ENCODE assay signal across 27 mouse cellular contexts in the genomic region with DNA sequence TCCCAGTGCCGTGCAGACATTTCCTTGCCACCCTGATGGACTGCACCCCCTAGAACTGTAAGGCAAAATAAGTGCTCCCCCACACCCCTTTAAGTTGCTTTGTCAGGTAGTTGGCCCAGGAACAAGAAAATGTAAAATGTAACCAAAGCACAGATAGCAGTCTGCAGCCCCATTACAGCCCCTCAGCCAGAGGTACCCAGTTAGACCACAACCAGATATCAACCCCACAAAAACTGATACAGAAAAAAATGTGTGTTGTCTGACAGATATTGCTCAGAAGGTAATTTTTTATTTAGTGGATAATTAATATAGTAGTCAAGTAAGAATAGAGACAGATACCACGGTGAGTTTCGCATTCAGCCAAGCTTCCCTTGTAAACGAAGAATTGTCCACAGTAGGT.
"Had no signal": no experiment of that assay in that cellular context is flagged by ENCODE, and none has a peak within 500 bp of the region (broad histone marks: within the 10 kb centered on the region; RNA-seq: fewer than 3 reads in every experiment).

No protein-coding gene starts in this region.

- H3K9me3 ChIP-seq: limb, embryonic 10.5 days; limb, embryonic 12.5 days; limb, embryonic 13.5 days; limb, embryonic 15.5 days; liver, embryonic 12.5 days; liver, embryonic 13.5 days; liver, embryonic 15.5 days; lung, embryonic 15.5 days; midbrain, embryonic 10.5 days; midbrain, embryonic 12.5 days; midbrain, embryonic 13.5 days; midbrain, embryonic 15.5 days had no signal

- H3K36me3 ChIP-seq: limb, embryonic 10.5 days; limb, embryonic 12.5 days; limb, embryonic 13.5 days; limb, embryonic 15.5 days; liver, embryonic 12.5 days; liver, embryonic 13.5 days; liver, embryonic 15.5 days; lung, embryonic 15.5 days; midbrain, embryonic 10.5 days; midbrain, embryonic 12.5 days; midbrain, embryonic 13.5 days; midbrain, embryonic 15.5 days had no signal

- H3K4me1 ChIP-seq: limb, embryonic 10.5 days; limb, embryonic 12.5 days; limb, embryonic 13.5 days; limb, embryonic 15.5 days; liver, embryonic 12.5 days; liver, embryonic 13.5 days; liver, embryonic 15.5 days; lung, embryonic 15.5 days; midbrain, embryonic 10.5 days; midbrain, embryonic 12.5 days; midbrain, embryonic 13.5 days; midbrain, embryonic 15.5 days had no signal

- H3K9ac ChIP-seq: limb, embryonic 12.5 days; limb, embryonic 13.5 days; limb, embryonic 15.5 days; liver, embryonic 12.5 days; liver, embryonic 13.5 days; liver, embryonic 14.5 days; liver, embryonic 15.5 days; liver, postnatal 0 days; lung, embryonic 14.5 days; lung, embryonic 15.5 days; midbrain, embryonic 12.5 days; midbrain, embryonic 13.5 days; midbrain, embryonic 15.5 days had no signal

- H3K27ac ChIP-seq: limb, embryonic 10.5 days; limb, embryonic 12.5 days; limb, embryonic 13.5 days; limb, embryonic 15.5 days; liver, embryonic 12.5 days; liver, embryonic 13.5 days; liver, embryonic 14.5 days; liver, embryonic 15.5 days; lung, embryonic 15.5 days; macrophage; midbrain, embryonic 10.5 days; midbrain, embryonic 12.5 days; midbrain, embryonic 13.5 days; midbrain, embryonic 15.5 days had no signal

- DNase-seq: left cerebral cortex, postnatal 4 days; liver; liver, embryonic 13.5 days; liver, postnatal 0 days; lung, adult 18-20 months; lung, adult 2 months; lung, embryonic 14.5 days; lung, postnatal 10 days; lung, postnatal 14 days; lung, postnatal 36 days; lung, postnatal 4 days; midbrain, embryonic 14.5 days had no signal

- H3K4me3 ChIP-seq: limb, embryonic 10.5 days; limb, embryonic 12.5 days; limb, embryonic 13.5 days; limb, embryonic 15.5 days; liver, embryonic 12.5 days; liver, embryonic 13.5 days; liver, embryonic 15.5 days; lung, embryonic 15.5 days; megakaryocyte, embryonic 14.5 days; midbrain, embryonic 10.5 days; midbrain, embryonic 12.5 days; midbrain, embryonic 13.5 days; midbrain, embryonic 15.5 days; myocyte had no signal

- H3K27me3 ChIP-seq: limb, embryonic 12.5 days; limb, embryonic 13.5 days; limb, embryonic 15.5 days; liver, embryonic 12.5 days; liver, embryonic 13.5 days; liver, embryonic 15.5 days; lung, embryonic 15.5 days; midbrain, embryonic 12.5 days; midbrain, embryonic 13.5 days; midbrain, embryonic 15.5 days had no signal
